Mouse (Mus musculus) heart, embryonic 15.5 days (tissue): ENCODE measurements around the gene R3hcc1l. TPM values are rescaled to one million over a fixed set of nuclear protein-coding genes. Genes with fewer than 3 reads are reported as not detected.

Source experiments
- ATAC-seq: fragments of 200-750 bp; cut with Nextera tagmentation; replicated peaks from 2 replicates; pipeline ENCODE4 v1.8.0; 2017; ENCODE audit warnings: low read depth, moderate TSS enrichment; ENCODE audit not compliant: insufficient number of reproducible peaks, insufficient read depth, low FRiP score
- H3K27ac ChIP-seq: fragments of 300-500 bp; sonication (generic); 2 replicates; pipeline ENCODE4 v1.5.1; 2015; ENCODE audit warnings: mild to moderate bottlenecking, inconsistent platforms
- H3K27me3 ChIP-seq: fragments of 300-500 bp; sonication (generic); 2 replicates; pipeline ENCODE4 v1.6.1; 2015; ENCODE audit warnings: inconsistent platforms
- H3K36me3 ChIP-seq: fragments of 300-500 bp; sonication (generic); 2 replicates; pipeline ENCODE4 v1.6.1; 2015; ENCODE audit warnings: mild to moderate bottlenecking, inconsistent platforms
- H3K4me1 ChIP-seq: fragments of 300-500 bp; sonication (generic); replicated peaks from 2 replicates; pipeline ENCODE4 v1.6.1; 2015; ENCODE audit warnings: inconsistent platforms
- H3K4me2 ChIP-seq: fragments of 300-500 bp; sonication (generic); 2 replicates; pipeline ENCODE4 v1.6.1; 2015; ENCODE audit warnings: inconsistent platforms, mild to moderate bottlenecking, moderate library complexity
- H3K4me3 ChIP-seq: fragments of 300-500 bp; sonication (generic); 2 replicates; pipeline ENCODE4 v1.5.1; 2015; ENCODE audit warnings: mild to moderate bottlenecking, inconsistent platforms
- H3K9ac ChIP-seq: fragments of 300-500 bp; sonication (generic); 2 replicates; pipeline ENCODE4 v1.6.1; 2015; ENCODE audit warnings: mild to moderate bottlenecking, inconsistent platforms
- H3K9me3 ChIP-seq: fragments of 300-500 bp; sonication (generic); replicated peaks from 2 replicates; pipeline ENCODE4 v1.6.1; 2016; ENCODE audit warnings: inconsistent platforms
- WGBS: fragments of 180-500 bp; shearing (Covaris S2); methylation state at CpG from one replicate; pipeline ENCODE4 v1.1.7; 2015; ENCODE audit warnings: mixed read lengths; 5-methylcytosine and 5-hydroxymethylcytosine counted together
- polyA plus RNA-seq: library from polyadenylated mRNA; unstranded; fragments of >200 nt; fragmentation: Nextera tagmentation; extraction: Ambion mirVana; gene quantifications from 2 replicates; pipeline ENCODE4 v1.2.1, GENCODE M21; 2015

Gene R3hcc1l
- polyA plus RNA-seq, 1 experiment from 2014 or later: 14.2 TPM

DNA sequence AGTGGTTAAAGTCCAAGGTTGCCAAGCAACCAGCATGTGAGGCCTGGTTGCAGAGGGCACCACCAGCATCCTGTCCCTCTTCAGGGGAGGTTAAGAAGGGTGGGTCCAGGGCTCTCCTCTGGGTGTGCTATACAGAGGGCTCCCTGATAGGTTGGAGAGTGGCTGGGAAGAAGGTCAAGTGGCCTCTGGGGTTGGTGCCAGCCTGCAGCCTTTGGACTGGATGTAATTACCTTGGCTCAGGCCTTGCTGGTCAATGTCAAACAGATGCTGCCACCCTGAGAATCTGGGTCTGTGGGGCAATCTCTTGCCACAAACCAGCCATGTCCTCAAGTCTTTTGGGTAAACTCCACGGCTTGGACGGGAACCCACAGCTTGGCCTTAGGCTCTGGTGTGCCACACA lies 82.9 kb downstream of the R3hcc1l start:
- Histone ChIP-seq H3K4me1 (no peaks in the 10 kb centered on the region), H3K4me3 (no peak overlapping the region), H3K4me2 (no peak overlapping the region), H3K27me3 (peaks cover 5% of the 10 kb centered on the region; the same call in 1 of the 2 replicates), H3K9ac (no peak overlapping the region), H3K9me3 (no peaks in the 10 kb centered on the region), H3K27ac (no peak overlapping the region), H3K36me3 (no peaks in the 10 kb centered on the region)
- WGBS: 94% methylated on average over 2 of the region's 2 CpGs
- no peak for ATAC-seq

DNA sequence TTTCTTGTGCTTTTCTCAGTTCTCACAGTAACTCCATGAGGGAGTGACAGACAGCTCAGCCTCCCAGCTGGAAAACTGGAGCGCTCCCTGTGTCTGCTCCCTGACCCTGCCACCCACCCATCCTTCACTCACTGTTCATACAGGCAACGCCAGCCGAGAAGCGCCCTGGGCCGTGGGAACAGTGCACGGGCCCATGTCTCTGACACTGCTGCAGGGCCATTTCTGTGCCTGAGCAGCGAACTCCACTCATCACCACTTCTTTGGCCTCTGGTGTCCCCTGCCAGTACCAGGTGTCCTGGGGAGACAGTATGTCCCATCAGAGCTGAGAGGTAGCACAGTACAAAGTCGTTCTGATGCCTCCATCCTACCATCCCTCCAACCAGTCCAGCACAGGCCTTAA lies 83.5 kb downstream of the R3hcc1l start:
- Histone ChIP-seq H3K27ac (no peak overlapping the region), H3K4me3 (no peak overlapping the region), H3K4me2 (no peak overlapping the region), H3K27me3 (peaks cover 6% of the 10 kb centered on the region; the same call in 1 of the 2 replicates), H3K36me3 (no peaks in the 10 kb centered on the region), H3K9ac (no peak overlapping the region), H3K9me3 (no peaks in the 10 kb centered on the region), H3K4me1 (no peaks in the 10 kb centered on the region)
- 78% methylated on average over 8 of the region's 8 CpGs for WGBS
- ATAC-seq: no peak

DNA sequence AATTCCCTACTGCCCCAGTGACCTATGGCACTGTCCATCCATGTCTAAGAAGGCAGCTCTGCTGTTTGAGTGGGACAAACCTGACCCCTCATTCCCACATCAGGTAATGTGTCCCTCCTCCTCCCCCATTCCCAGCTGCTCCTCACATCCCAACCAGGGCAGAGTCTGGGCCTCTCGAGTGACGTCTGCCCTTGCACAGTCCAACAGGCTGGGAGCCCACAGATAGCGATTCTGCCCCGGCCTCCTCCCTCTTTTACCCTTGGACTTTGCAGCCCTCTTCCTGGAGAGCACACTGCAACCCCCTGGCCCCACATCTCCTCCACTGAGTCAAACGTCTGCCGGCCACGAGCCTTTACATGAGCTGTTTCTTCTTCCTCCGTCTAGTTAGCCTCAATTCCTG lies 84.0 kb downstream of the R3hcc1l start:
- WGBS: 59% methylated on average over 8 of the region's 8 CpGs
- Histone ChIP-seq H3K4me1 (no peaks in the 10 kb centered on the region), H3K4me3 (no peak overlapping the region), H3K9me3 (no peaks in the 10 kb centered on the region), H3K9ac (no peak overlapping the region), H3K4me2 (no peak overlapping the region), H3K36me3 (no peaks in the 10 kb centered on the region), H3K27ac (no peak overlapping the region), H3K27me3 (peaks cover 10% of the 10 kb centered on the region; the same call in 1 of the 2 replicates)
- no peak for ATAC-seq

DNA sequence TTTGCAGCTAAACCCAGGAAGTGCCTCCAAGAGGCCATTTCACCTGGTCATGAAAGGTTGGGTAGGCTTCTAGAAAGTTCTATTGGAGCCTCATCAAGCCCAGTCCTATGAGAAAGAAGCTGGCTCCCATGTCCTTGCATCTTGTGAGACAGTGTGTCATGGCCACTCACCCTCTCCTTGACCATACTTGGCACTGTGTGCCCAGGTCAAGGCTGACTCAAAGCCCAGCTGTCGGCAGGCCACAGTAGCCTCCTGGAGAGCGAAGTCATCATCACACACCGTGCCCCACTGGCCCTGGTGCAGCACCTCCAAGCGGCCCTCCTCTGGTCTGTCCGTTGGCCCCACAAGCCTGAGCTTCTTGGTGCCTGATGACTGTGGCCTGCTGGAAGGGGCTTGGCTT lies 89.5 kb downstream of the R3hcc1l start:
- WGBS: 86% methylated on average over 5 of the region's 5 CpGs
- no peak for ATAC-seq
- H3K36me3 ChIP-seq: no peaks in the 10 kb centered on the region
- H3K9ac ChIP-seq: no peak overlapping the region
- peaks cover 33% of the 10 kb centered on the region; the same call in 1 of the 2 replicates for H3K27me3 ChIP-seq
- no peaks in the 10 kb centered on the region for H3K9me3 ChIP-seq
- H3K27ac ChIP-seq: no peak overlapping the region
- no peak overlapping the region for H3K4me2 ChIP-seq
- H3K4me3 ChIP-seq: no peak overlapping the region
- H3K4me1 ChIP-seq: peaks cover 8% of the 10 kb centered on the region

DNA sequence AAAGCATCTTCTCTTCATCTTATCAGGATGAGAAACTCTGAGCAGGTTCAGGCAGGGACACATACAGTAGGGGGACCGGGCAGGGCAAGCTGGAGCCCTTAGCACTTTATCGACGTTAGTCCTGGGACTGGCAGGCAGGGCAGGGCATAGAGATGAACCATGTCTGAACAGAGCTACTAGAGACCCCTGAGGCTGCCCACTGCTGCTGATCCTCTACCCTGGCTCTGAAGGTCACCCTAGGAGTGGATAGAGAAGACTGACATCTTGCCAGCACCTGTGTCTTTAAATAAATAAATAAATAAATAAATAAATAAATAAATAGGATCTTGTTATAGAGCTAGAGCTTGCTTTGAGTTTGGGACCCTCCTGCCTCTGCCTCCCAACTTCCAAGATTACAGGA lies 91.2 kb downstream of the R3hcc1l start:
- 82% methylated on average over 3 of the region's 3 CpGs for WGBS
- no peaks in the 10 kb centered on the region for H3K9me3 ChIP-seq
- no peak overlapping the region for H3K9ac ChIP-seq
- H3K4me1 ChIP-seq: peaks cover 18% of the 10 kb centered on the region
- H3K36me3 ChIP-seq: no peaks in the 10 kb centered on the region
- peaks cover 42% of the 10 kb centered on the region for H3K27me3 ChIP-seq
- H3K4me2 ChIP-seq: no peak overlapping the region
- H3K27ac ChIP-seq: no peak overlapping the region
- no peak for ATAC-seq
- no peak overlapping the region for H3K4me3 ChIP-seq

DNA sequence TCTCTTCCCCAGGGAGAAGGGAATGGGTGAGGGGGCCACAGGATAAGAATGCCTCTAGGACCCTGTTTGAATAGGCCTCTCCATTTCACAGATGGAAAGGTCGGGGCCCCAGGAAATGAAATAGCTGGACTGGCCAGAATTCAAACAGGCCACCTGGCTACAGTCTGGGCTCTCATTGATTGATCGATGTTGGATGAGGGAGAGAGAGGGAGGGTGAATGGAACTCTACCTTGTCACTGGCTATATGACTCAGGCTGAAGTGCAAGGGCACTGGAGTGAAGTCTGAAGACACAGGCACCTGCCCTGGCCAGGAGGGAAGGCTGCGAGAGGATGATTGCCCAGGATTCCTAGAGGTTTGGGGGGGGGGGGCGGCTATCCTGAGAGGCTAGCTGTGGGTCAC lies 93.2 kb downstream of the R3hcc1l start:
- Histone ChIP-seq H3K27me3 (peaks cover 37% of the 10 kb centered on the region), H3K36me3 (no peaks in the 10 kb centered on the region), H3K9ac (no peak overlapping the region), H3K4me3 (no peak overlapping the region), H3K4me1 (peaks cover 18% of the 10 kb centered on the region), H3K27ac (no peak overlapping the region), H3K9me3 (no peaks in the 10 kb centered on the region), H3K4me2 (no peak overlapping the region)
- 68% methylated on average over 4 of the region's 4 CpGs for WGBS
- ATAC-seq: no peak

DNA sequence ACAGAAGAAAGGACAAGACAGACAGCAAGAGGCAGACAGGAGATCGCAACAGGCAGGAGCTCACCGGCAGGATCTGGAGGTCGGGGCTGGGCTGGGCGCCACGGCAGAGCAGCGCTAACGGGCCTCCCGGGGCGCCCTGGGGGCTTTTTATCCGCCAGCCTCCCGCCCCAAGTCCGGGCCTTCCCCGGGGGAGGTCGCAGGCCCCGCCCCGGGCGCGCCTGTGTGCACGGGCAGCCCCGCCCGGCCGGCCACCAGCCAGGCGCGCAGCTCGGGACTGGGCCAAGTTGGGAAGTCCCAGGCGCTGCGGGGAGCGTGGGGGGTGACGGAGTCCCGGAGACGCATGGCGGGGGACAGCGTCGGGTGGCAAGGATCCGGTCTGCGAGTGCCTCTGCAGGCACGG lies 94.1 kb downstream of the R3hcc1l start, which contains the start of gene Loxl4:
Gene Loxl4, minus strand, starts transcription at position 160 of the 400 bp plus-strand sequence.
- peak within 1 kb of the TSS; percentile 90 for H3K4me2 ChIP-seq
- H3K9ac ChIP-seq: peak within 1 kb of the TSS; percentile 44; the same call in 1 of the 2 replicates
- ATAC-seq: peak; percentile 45; the same call in 1 of the 2 replicates
- H3K9me3 ChIP-seq: no peaks in the 10 kb centered on the region
- H3K36me3 ChIP-seq: no peaks in the 10 kb centered on the region
- peaks cover 18% of the 10 kb centered on the region for H3K4me1 ChIP-seq
- H3K27me3 ChIP-seq: peaks cover 33% of the 10 kb centered on the region
- peak within 1 kb of the TSS; percentile 52 for H3K4me3 ChIP-seq
- no peak within 1 kb of the TSS for H3K27ac ChIP-seq
- WGBS: 1% methylated on average over 37 of the region's 37 CpGs

DNA sequence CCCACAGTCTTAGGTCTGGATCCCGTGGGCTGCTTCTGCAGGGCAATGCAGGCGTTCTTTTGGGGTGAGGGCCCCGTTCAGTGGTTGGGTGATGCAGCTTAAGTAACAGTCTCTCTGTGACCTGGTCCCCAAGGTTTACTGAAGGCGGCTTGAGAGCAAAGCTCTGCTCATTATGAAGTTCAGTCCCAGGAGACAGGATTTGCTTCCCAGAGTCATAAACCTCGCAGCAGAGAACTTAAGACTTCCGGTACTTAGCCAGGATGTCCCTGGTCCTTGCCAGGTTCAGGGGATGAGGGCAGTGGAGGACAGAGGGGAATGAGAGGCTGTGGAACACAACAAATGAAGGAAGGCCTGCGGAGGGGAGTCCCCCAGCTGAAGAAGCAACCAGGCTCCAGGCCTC lies 94.6 kb downstream of the R3hcc1l start:
- 21% methylated on average over 7 of the region's 7 CpGs for WGBS
- Histone ChIP-seq H3K4me1 (peaks cover 18% of the 10 kb centered on the region), H3K4me2 (peak overlapping the region; percentile 90), H3K9ac (peak overlapping the region; percentile 44; the same call in 1 of the 2 replicates), H3K36me3 (no peaks in the 10 kb centered on the region), H3K9me3 (no peaks in the 10 kb centered on the region), H3K4me3 (peak overlapping the region; percentile 52), H3K27me3 (peaks cover 33% of the 10 kb centered on the region), H3K27ac (no peak overlapping the region)
- ATAC-seq: no peak

DNA sequence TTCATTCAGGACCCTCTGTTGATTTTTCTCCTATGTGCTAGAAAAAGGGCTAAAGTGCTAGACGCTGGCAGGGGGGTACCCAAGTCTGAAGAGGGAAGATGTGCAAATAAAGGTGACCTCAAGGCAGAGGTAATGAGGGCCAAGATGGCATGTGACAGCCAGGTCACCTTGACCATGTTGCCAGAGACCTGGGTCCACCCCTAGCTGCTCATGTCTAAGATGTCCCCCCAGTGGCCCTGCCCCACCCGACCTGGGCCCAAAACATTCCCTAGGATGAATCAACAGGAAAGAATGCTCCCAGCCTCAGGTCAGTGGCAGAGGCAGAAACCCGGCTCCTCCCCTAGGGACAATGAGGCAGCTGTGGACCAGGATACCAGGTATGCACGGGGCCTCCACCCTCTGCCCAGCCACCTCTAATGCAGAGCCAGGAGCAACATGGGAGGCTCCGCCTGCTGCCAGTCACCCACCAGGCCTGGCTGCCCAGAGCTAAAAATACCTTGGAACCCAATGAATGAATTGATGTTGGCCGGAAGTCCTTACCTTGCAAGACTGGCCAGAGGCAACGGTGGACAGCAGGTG lies 95.2 kb downstream of the R3hcc1l start:
- Histone ChIP-seq H3K4me3 (no peak overlapping the region), H3K36me3 (no peaks in the 10 kb centered on the region), H3K4me2 (no peak overlapping the region; the same call in 1 of the 2 replicates), H3K4me1 (peaks cover 18% of the 10 kb centered on the region), H3K9ac (no peak overlapping the region), H3K9me3 (no peaks in the 10 kb centered on the region), H3K27ac (no peak overlapping the region), H3K27me3 (peaks cover 33% of the 10 kb centered on the region)
- ATAC-seq: no peak
- WGBS: 39% methylated on average over 7 of the region's 7 CpGs

DNA sequence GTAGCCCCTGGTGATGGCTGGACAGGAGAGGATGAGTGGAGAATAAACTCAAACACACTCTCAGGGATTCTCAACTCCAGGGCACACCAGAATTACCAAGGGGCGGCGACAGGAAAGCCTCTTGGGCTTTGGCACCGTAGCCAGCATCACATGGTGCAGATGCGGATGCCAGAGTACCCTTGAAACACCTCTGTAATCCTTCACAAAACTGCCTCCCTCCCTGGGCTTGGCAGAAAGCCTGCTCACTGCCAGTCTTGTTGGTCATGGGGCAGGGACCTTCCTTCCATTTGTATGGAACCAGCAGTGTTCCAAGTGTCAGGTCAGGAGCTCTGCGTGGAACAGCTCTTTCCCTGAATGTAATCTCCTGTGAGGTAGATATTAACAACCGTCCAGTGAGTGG lies 109.5 kb downstream of the R3hcc1l start:
- no peak overlapping the region for H3K4me3 ChIP-seq

DNA sequence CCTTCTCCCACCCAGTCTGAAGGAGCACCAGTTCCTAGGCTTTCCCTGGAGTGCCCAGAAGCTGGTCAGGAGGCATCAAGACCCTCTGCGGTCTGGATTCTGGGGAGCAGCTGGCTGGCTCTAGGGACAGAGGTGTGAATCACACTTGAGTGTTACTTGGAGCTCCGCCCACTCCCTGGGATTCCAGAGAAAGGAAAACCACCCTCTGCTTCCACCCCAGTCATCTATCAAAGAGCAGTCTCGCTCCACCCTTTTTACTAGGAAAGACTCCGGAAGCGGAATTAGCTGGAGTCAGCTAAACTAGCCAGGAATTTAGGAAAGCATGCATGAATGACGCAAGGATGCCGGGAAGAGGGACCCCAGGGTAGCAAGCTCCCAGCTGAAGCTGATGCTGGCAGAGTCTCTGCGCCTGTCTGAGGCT lies 113.0 kb downstream of the R3hcc1l start:
- ATAC-seq: 0 out of 2 replicates have a peak, but pooled peaks have one; percentile 22
- 4% methylated on average over 8 of the region's 8 CpGs for WGBS

More for the DNA sequence above, 109.5 kb downstream of the R3hcc1l start:
- ATAC-seq: no peak
- H3K9ac ChIP-seq: no peak overlapping the region
- peaks cover 16% of the 10 kb centered on the region for H3K27me3 ChIP-seq
- no peak overlapping the region for H3K27ac ChIP-seq
- WGBS: 70% methylated on average over 6 of the region's 6 CpGs
- H3K4me2 ChIP-seq: no peak overlapping the region
- H3K9me3 ChIP-seq: no peaks in the 10 kb centered on the region
- no peaks in the 10 kb centered on the region for H3K36me3 ChIP-seq
- H3K4me1 ChIP-seq: peaks cover 8% of the 10 kb centered on the region

DNA sequence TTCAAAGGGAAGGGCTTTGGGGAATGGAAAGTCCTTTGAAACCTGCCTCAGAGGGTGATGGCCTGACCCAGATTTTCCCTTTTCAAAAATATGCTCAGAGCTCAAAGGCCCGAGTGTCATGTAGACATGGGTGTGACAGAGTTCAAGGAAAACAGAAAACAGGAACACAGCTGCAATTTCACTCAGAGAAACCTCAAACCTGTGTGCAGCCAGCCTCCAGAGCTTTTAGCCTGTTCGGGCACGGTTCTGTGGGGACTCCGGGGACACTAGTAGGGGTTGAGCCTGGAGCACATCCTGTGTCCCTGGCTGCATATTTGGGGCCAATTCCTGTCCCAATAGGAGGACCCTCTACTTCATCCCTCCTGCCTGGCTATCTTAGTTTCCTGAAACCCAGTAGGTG lies 113.7 kb downstream of the R3hcc1l start:
- WGBS: 55% methylated on average over 4 of the region's 4 CpGs

More for the DNA sequence above, 113.0 kb downstream of the R3hcc1l start:
- H3K4me2 ChIP-seq: peak overlapping the region; percentile 41; the same call in 1 of the 2 replicates
- H3K27ac ChIP-seq: no peak overlapping the region
- no peak overlapping the region for H3K4me3 ChIP-seq
- H3K36me3 ChIP-seq: no peaks in the 10 kb centered on the region
- no peak overlapping the region for H3K9ac ChIP-seq
- peaks cover 8% of the 10 kb centered on the region for H3K4me1 ChIP-seq
- H3K27me3 ChIP-seq: peaks cover 30% of the 10 kb centered on the region
- H3K9me3 ChIP-seq: no peaks in the 10 kb centered on the region

More for the DNA sequence above, 113.7 kb downstream of the R3hcc1l start:
- Histone ChIP-seq H3K9me3 (no peaks in the 10 kb centered on the region), H3K27ac (no peak overlapping the region), H3K27me3 (peaks cover 30% of the 10 kb centered on the region), H3K9ac (no peak overlapping the region), H3K4me3 (no peak overlapping the region), H3K4me2 (no peak overlapping the region), H3K4me1 (peaks cover 8% of the 10 kb centered on the region), H3K36me3 (no peaks in the 10 kb centered on the region)
- no peak for ATAC-seq
